Mouse (Mus musculus) telencephalon, adult 2 months (tissue): ENCODE measurements around the gene Lipo4.
"Not testable (repeated sequence)": the region's sequence is repeated elsewhere in the genome, so short reads cannot be mapped to it uniquely, and the experiment has no call there.

Experiments
- DNase-seq: peaks from one replicate; pipeline ENCODE4 v3.0.0-alpha.2; 2011; ENCODE audit warnings: low read depth, low spot score

The Lipo4 gene

GRCm38 (mm10) chr19:33517680-33518079, at the start of gene Lipo4:
Gene Lipo4, minus strand, starts transcription at chr19:33517780.
- DNase-seq, result no peak

- not testable (repeated sequence) for DNase-seq
Observed at GRCm38 (mm10) chr19:33456426-33456825, 61.2 kb downstream of the Lipo4 start.

- DNase-seq, result no peak
Observed at GRCm38 (mm10) chr19:33453725-33454124, 63.9 kb downstream of the Lipo4 start.
